Mouse (Mus musculus): ENCODE measurements around the gene Kif21a. TPM values are rescaled to one million over a fixed set of nuclear protein-coding genes. Genes with fewer than 3 reads are reported as not detected.

Gene Kif21a
- polyA plus RNA-seq (2015; fragmentation: Nextera tagmentation; extraction: Ambion mirVana) = 44.7 and 54.7 TPM in 2 replicates

GRCm38 (mm10) chr15:91049496-91050441, at the start of gene Kif21a:
Kif21a (minus strand) TSS chr15:91049948.
- Histone ChIP-seq H3K36me3 (ENCODE audit: control insufficient read depth, insufficient read depth, low read length) (no peaks in the 10 kb centered on the region), H3K4me3 (ENCODE audit: low read depth, low read length) (peak within 1 kb of the TSS; percentile 96), H3K4me1 (ENCODE audit: control insufficient read depth, insufficient read depth, low read length) (peaks cover 28% of the 10 kb centered on the region), H3K4me2 (ENCODE audit: low read length) (peak within 1 kb of the TSS; percentile 77), H3K9me3 (replicated peaks; ENCODE audit: control insufficient read depth, low read length, poor library complexity, severe bottlenecking) (no peaks in the 10 kb centered on the region), H3K27me3 (ENCODE audit: control insufficient read depth, insufficient read depth, low read depth, low read length) (no peaks in the 10 kb centered on the region), H3K9ac (ENCODE audit: low read depth, low read length) (peak within 1 kb of the TSS; percentile 99), H3K27ac (ENCODE audit: low read length) (peak within 1 kb of the TSS; percentile 99)
- WGBS = under 1% methylated on average over 69 of the region's 89 CpGs
- peak; percentile 93 for ATAC-seq

GRCm38 (mm10) chr15:91096606-91097005, 46.9 kb upstream of the Kif21a start:
- H3K9ac ChIP-seq (ENCODE audit: low read depth, low read length) = no peak overlapping the region
- H3K4me3 ChIP-seq (ENCODE audit: low read depth, low read length) = no peak overlapping the region
- H3K4me2 ChIP-seq (ENCODE audit: low read length) = no peak overlapping the region
- no peaks in the 10 kb centered on the region for H3K36me3 ChIP-seq (ENCODE audit: control insufficient read depth, insufficient read depth, low read length)
- no peak overlapping the region for H3K27ac ChIP-seq (ENCODE audit: low read length)
- peaks cover 4% of the 10 kb centered on the region for H3K4me1 ChIP-seq (ENCODE audit: control insufficient read depth, insufficient read depth, low read length)
- no peaks in the 10 kb centered on the region for H3K9me3 ChIP-seq (replicated peaks; ENCODE audit: control insufficient read depth, low read length, poor library complexity, severe bottlenecking)
- H3K27me3 ChIP-seq (ENCODE audit: control insufficient read depth, insufficient read depth, low read depth, low read length) = no peaks in the 10 kb centered on the region
- 92% methylated on average over 6 of the region's 6 CpGs for WGBS
- ATAC-seq = no peak

GRCm38 (mm10) chr15:91089427-91089826, 39.7 kb upstream of the Kif21a start:
- Histone ChIP-seq H3K9me3 (replicated peaks; ENCODE audit: control insufficient read depth, low read length, poor library complexity, severe bottlenecking) (no peaks in the 10 kb centered on the region), H3K27ac (ENCODE audit: low read length) (no peak overlapping the region), H3K4me2 (ENCODE audit: low read length) (no peak overlapping the region), H3K27me3 (ENCODE audit: control insufficient read depth, insufficient read depth, low read depth, low read length) (no peaks in the 10 kb centered on the region), H3K4me1 (ENCODE audit: control insufficient read depth, insufficient read depth, low read length) (peaks cover 4% of the 10 kb centered on the region), H3K9ac (ENCODE audit: low read depth, low read length) (no peak overlapping the region), H3K36me3 (ENCODE audit: control insufficient read depth, insufficient read depth, low read length) (no peaks in the 10 kb centered on the region), H3K4me3 (ENCODE audit: low read depth, low read length) (no peak overlapping the region)
- WGBS = 74% methylated on average over 7 of the region's 7 CpGs
- no peak for ATAC-seq

- Histone ChIP-seq H3K27ac (ENCODE audit: low read length) (no peak overlapping the region), H3K4me2 (ENCODE audit: low read length) (no peak overlapping the region), H3K36me3 (ENCODE audit: control insufficient read depth, insufficient read depth, low read length) (no peaks in the 10 kb centered on the region), H3K4me1 (ENCODE audit: control insufficient read depth, insufficient read depth, low read length) (peaks cover 4% of the 10 kb centered on the region), H3K9me3 (replicated peaks; ENCODE audit: control insufficient read depth, low read length, poor library complexity, severe bottlenecking) (no peaks in the 10 kb centered on the region), H3K4me3 (ENCODE audit: low read depth, low read length) (no peak overlapping the region), H3K9ac (ENCODE audit: low read depth, low read length) (no peak overlapping the region), H3K27me3 (ENCODE audit: control insufficient read depth, insufficient read depth, low read depth, low read length) (no peaks in the 10 kb centered on the region)
- 85% methylated on average over 12 of the region's 12 CpGs for WGBS
- ATAC-seq = no peak
Observed at GRCm38 (mm10) chr15:91088071-91088470, 38.3 kb upstream of the Kif21a start.

- Histone ChIP-seq H3K4me2 (ENCODE audit: low read length) (no peak overlapping the region), H3K4me3 (ENCODE audit: low read depth, low read length) (no peak overlapping the region), H3K27me3 (ENCODE audit: control insufficient read depth, insufficient read depth, low read depth, low read length) (no peaks in the 10 kb centered on the region), H3K4me1 (ENCODE audit: control insufficient read depth, insufficient read depth, low read length) (peaks cover 5% of the 10 kb centered on the region; the same call in 1 of the 2 replicates), H3K9ac (ENCODE audit: low read depth, low read length) (no peak overlapping the region), H3K27ac (ENCODE audit: low read length) (no peak overlapping the region), H3K9me3 (replicated peaks; ENCODE audit: control insufficient read depth, low read length, poor library complexity, severe bottlenecking) (no peaks in the 10 kb centered on the region), H3K36me3 (ENCODE audit: control insufficient read depth, insufficient read depth, low read length) (no peaks in the 10 kb centered on the region)
- 18% methylated on average over 15 of the region's 15 CpGs for WGBS
- no peak for ATAC-seq
Observed at GRCm38 (mm10) chr15:91077457-91078410, 28.0 kb upstream of the Kif21a start.

GRCm38 (mm10) chr15:91072440-91072839, 22.7 kb upstream of the Kif21a start:
- Histone ChIP-seq H3K9ac (ENCODE audit: low read depth, low read length) (no peak overlapping the region), H3K27me3 (ENCODE audit: control insufficient read depth, insufficient read depth, low read depth, low read length) (no peaks in the 10 kb centered on the region), H3K27ac (ENCODE audit: low read length) (no peak overlapping the region), H3K4me3 (ENCODE audit: low read depth, low read length) (no peak overlapping the region), H3K9me3 (replicated peaks; ENCODE audit: control insufficient read depth, low read length, poor library complexity, severe bottlenecking) (no peaks in the 10 kb centered on the region; the same call in 1 of the 2 replicates), H3K36me3 (ENCODE audit: control insufficient read depth, insufficient read depth, low read length) (no peaks in the 10 kb centered on the region), H3K4me2 (ENCODE audit: low read length) (no peak overlapping the region), H3K4me1 (ENCODE audit: control insufficient read depth, insufficient read depth, low read length) (no peaks in the 10 kb centered on the region)
- WGBS = 97% methylated on average over 1 of the region's 1 CpGs
- ATAC-seq = no peak

GRCm38 (mm10) chr15:91064310-91064826, 14.6 kb upstream of the Kif21a start:
- Histone ChIP-seq H3K9me3 (replicated peaks; ENCODE audit: control insufficient read depth, low read length, poor library complexity, severe bottlenecking) (no peaks in the 10 kb centered on the region; the same call in 1 of the 2 replicates), H3K4me2 (ENCODE audit: low read length) (no peak overlapping the region), H3K4me3 (ENCODE audit: low read depth, low read length) (no peak overlapping the region), H3K9ac (ENCODE audit: low read depth, low read length) (no peak overlapping the region), H3K36me3 (ENCODE audit: control insufficient read depth, insufficient read depth, low read length) (no peaks in the 10 kb centered on the region), H3K27ac (ENCODE audit: low read length) (no peak overlapping the region), H3K27me3 (ENCODE audit: control insufficient read depth, insufficient read depth, low read depth, low read length) (no peaks in the 10 kb centered on the region), H3K4me1 (ENCODE audit: control insufficient read depth, insufficient read depth, low read length) (peaks cover 4% of the 10 kb centered on the region; the same call in 1 of the 2 replicates)
- ATAC-seq = no peak
- WGBS = 85% methylated on average over 12 of the region's 12 CpGs

- H3K9ac ChIP-seq (ENCODE audit: low read depth, low read length) = no peak overlapping the region
- no peak overlapping the region for H3K4me3 ChIP-seq (ENCODE audit: low read depth, low read length)
- ATAC-seq = peak; percentile 75
- H3K9me3 ChIP-seq (replicated peaks; ENCODE audit: control insufficient read depth, low read length, poor library complexity, severe bottlenecking) = no peaks in the 10 kb centered on the region; the same call in 1 of the 2 replicates
- H3K4me1 ChIP-seq (ENCODE audit: control insufficient read depth, insufficient read depth, low read length) = peaks cover 4% of the 10 kb centered on the region; the same call in 1 of the 2 replicates
- H3K4me2 ChIP-seq (ENCODE audit: low read length) = no peak overlapping the region
- no peaks in the 10 kb centered on the region for H3K27me3 ChIP-seq (ENCODE audit: control insufficient read depth, insufficient read depth, low read depth, low read length)
- 40% methylated on average over 7 of the region's 7 CpGs for WGBS
- no peak overlapping the region for H3K27ac ChIP-seq (ENCODE audit: low read length)
- no peaks in the 10 kb centered on the region for H3K36me3 ChIP-seq (ENCODE audit: control insufficient read depth, insufficient read depth, low read length)
Observed at GRCm38 (mm10) chr15:91063845-91064244, 14.1 kb upstream of the Kif21a start.

Measured in midbrain, embryonic 16.5 days (tissue).